Mouse (Mus musculus): ENCODE measurements around the gene Pold1.
A peak's percentile ranks its signal among the peaks of the same experiment; 100 is the strongest.

Gene Pold1

GRCm38 (mm10) chr7:44484841-44485571, 63.6 kb downstream of the Pold1 start:
- peak; percentile 32 for DNase-seq (ENCODE audit: low read depth)

GRCm38 (mm10) chr7:44484109-44484508, 64.5 kb downstream of the Pold1 start:
- no peak for DNase-seq (ENCODE audit: low read depth)

DNA sequence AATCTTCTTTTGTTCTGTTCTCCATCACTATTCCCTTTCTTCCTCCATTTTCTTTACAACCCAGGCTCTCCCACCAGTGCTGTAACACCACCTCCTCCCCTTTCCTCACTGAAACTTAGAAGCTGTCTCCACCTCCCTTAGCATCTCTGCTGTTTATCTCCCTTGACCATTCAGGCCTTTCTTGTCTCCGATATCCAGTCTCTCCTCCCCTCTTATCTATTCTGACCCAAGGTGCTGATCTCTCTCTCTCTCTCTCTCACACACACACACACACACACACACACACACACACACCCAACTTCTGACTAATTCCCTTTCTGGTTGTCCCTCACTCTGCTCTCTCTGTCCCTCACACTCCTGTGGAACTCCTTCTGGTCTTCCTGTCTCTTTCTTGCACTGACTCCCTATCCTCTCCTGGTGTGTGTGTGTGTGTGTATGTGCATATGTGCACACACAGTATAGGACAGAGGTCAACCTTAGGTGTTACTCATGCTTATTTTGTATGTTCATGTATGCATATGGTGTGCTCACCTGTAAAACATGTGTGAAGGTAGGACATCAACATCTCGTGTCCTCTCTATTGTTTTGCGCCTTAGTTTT, 65.7 kb downstream of the Pold1 start:
- DNase-seq (ENCODE audit: low read depth): no peak

Measured in fibroblast of lung, adult 2 months (primary cell).